Mouse (Mus musculus) urinary bladder, postnatal 4 days (tissue): ENCODE measurements around the gene Olfr1328.
"Not testable (repeated sequence)": the region's sequence is repeated elsewhere in the genome, so short reads cannot be mapped to it uniquely, and the experiment has no call there.

Experiments
- DNase-seq, 2 experiments: peaks; one replicate each; pipeline ENCODE4 v3.0.0; 2021 to 2022; ENCODE audit warnings: low spot score in 2 of 2

The Olfr1328 gene

DNA sequence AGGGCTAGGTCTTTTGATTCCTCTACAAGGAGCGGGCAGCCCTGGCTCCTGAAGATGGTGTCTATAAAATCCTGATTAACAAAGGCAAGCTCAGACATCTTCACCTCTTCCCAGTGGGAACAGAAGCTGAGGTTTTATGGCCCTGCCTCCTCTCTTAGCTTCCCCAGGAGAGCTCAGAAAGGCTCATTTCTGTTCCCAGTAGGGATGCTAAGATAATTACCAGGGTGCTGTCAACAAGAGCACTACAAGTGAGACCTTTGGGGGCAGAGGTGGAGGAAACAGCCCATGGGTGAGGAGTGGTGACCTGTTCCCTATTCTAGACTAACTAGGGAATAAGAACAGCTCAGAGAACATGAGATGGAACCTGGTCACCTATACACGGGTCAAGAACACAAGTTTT is at the start of gene Olfr1328:
TSS of gene Olfr1328 (minus strand) at position 101 of the 400 bp plus-strand sequence.
- DNase-seq, result no peak

DNA sequence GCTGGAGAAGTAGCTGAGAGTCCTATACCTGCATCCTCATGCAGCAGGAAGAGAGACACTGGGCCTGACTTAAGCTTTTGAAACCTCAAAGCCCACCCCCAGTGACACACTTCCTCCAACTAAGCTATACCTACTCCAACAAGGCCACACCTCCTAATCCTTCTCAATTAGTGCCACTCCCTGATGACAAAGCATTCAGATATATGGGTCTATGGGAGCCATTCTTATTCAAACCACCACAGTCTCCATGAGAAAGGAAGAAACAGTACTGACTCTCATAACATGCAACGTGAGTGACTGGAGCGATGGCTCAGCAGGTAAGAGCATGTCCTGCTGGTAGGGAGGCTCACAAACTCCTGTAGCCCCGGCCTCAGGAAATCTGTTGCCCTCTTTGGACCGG is 46.9 kb upstream of the Olfr1328 start:
- DNase-seq, result no peak

DNA sequence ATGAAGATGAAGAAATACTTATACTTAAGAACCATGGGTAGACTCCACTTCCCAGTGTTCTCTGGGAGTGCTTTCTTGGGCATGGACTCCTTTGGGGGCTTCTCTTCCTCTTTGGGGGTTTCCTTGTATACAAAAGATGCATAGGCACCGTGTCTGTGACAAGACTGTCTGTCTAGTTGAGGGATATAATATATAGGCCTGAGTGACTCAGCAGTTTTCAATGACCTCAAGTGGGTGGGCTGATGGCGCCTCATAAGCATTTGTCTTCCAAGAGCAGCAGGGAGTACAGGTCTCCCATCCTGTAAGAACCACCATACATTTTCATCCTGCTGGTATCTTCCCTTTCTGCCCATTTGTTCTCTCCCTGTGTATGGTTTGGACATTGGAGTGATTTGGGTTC is 34.9 kb upstream of the Olfr1328 start:
- no peak for DNase-seq

DNA sequence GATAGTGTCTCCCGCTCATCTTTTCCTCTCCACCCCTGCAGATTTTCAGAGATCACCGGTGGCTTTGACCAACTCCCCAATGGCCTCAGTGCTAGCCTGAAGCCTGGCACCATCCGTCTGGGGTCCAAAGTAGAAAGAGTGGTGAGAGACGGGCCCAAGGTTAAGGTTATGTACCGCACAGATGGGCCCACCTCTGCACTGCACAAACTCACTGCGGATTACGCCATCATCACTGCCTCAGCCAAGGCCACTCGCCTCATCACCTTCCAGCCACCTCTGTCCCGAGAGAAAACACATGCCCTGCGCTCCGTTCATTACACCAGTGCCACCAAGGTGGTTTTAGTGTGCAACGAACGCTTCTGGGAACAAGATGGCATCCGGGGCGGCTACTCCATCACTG is 29.3 kb upstream of the Olfr1328 start:
- DNase-seq, result peak in 1 of 2 experiments; percentile 55

DNA sequence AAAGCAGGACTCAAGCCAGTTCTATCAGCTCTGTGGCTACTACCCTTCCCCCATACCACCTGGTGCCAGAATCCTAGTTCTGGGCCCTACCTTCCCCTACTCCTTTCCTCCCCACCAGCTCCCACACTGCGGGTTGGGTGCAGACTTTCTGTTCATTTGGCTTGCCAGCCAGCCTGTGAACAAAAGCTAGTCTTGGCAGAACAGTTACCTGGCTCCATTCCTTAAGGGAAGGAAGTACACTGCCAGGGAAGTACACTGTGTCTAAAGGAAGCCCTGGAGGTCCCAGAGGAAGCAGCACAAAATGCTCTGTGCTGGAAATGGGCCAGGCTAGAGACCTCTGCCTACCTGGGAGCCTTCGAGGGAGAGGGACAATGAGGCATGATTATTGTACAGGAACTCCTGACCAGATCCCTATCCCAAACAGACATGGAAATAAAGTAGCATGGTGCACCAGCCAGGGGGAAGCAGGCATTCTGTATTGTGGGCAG is 22.8 kb upstream of the Olfr1328 start, which contains the start of gene Lao1:
TSS of gene Lao1 (plus strand) at position 438 of the 488 bp plus-strand sequence.
- no peak for DNase-seq

DNA sequence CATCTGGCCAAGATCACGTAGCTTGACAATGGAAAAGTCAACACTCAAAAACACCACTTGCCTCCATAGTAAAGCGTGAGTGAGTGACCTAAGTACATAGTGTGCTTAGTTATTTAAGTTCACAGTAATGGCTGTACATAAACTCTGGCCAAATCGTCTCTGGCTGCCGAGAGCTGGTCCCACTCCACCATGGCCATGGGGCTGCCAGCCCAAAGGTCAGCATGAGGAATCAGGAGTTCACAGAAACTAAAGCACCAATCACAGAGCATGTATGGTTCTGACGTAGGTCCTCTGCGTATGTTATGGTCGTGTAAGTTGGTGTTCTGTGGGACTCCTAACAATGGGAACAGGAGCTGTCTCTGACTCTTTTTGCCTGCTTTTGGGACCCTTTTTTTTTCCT is 20.4 kb upstream of the Olfr1328 start:
- no peak for DNase-seq

DNA sequence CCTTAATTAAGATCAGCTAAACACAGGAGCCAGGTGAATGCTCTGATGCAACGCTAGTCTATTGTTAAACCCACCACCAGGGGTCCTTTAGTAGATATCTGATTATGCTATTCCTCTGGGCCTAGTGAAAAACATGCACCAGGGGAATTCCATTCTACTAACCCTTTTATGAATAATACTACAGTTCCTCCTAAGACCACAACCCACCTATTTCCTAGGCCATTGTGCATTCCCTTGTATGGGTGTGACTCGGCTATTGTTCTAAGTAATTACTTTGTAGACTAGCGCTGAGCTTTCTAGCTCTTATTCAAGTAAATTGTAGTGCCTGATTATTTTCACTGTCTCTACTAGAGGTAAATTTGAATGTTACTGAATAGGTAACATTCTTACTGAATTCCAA is 7.1 kb downstream of the Olfr1328 start:
- DNase-seq, result not testable (repeated sequence)

DNA sequence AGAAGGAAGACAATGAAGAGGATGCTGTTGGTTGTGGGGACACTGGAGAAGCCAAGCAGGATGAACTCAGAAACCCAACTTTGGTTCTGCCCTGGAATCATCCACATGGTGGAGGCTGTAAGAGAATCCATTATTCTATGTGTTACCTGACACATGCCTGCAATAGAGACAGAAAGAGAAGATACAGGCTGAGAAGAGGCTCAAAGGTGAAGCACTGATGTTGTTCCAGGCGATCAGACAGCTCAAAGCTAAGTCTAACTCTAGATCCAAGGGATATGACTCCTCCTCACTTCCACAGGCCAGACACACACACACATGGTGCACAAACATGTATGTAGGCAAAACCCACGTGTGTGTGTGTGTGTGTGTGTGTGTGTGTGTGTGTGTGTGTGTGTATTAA is 21.0 kb downstream of the Olfr1328 start, which contains the start of gene Olfr1329:
TSS of gene Olfr1329 (minus strand) at position 101 of the 400 bp plus-strand sequence.
- DNase-seq, result not testable (repeated sequence)

DNA sequence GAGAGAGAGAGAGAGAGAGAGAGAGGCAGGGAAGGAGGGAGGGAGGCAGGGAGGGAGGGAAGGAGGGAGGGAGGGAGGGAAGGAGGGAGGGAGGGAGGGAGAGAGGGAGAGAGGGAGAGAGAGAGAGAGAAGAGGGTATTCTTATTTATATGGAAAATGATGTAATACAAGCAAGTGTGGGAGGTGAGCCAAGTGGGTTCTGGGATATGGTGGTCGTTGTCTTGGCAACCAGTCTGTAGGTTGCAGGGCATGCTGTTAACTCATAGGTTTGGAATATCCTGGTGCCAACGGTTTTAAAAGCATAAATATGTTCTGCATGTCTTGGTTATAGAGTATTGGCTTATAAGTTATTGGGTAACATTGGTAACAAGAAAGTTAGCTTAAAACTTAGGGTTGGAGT is 36.4 kb downstream of the Olfr1328 start:
- DNase-seq, result no peak

DNA sequence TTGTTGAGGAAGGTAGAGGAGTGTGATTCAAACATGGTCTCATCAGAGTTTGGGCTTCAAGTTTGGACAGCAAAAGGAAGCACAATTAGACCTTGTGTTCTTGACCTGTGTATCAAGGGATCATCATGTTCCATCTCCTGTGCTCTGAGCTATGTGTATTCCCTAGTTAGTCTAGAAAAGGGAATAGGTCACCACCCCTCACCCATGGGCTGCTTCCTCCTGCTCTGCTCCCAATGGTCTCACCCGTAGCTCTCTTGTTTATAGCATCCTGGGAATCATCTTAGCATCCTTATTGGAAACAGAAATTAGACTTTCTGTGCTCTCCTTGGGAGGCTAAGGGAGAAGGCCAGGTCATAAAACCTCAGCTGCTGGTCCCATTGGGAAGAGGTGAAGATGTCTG is 50.1 kb downstream of the Olfr1328 start, which contains the start of gene Olfr1330:
TSS of gene Olfr1330 (plus strand) at position 301 of the 400 bp plus-strand sequence.
- no peak for DNase-seq
